Mouse (Mus musculus) megakaryocyte, adult 5-6 weeks (primary cell): Measurements from ENCODE around the gene Igsf8. TPM values are rescaled to one million over a fixed set of nuclear protein-coding genes. Genes with fewer than 3 reads are reported as not detected.

Experiments
- ATAC-seq: 2 replicates; pipeline ENCODE4 v1.8.0; 2016; ENCODE audit warnings: mild to moderate bottlenecking, inconsistent platforms; ENCODE audit not compliant: poor library complexity, severe bottlenecking
- total RNA-seq, 2 experiments: library from RNA; stranded (forward) in 1 of 2; stranded (reverse) in 1 of 2; fragments of 153-499, 151-499 nt in 1 of 2; fragments of 221-1000, 200-1000 nt in 1 of 2; gene quantifications; 2 replicates each; pipeline versions ENCODE4 v1.2.3 to v1.2.4; 2015 to 2017

The Igsf8 gene
- total RNA-seq, 2 experiments from 2014 or later = 29.6 to 34.4 TPM

DNA sequence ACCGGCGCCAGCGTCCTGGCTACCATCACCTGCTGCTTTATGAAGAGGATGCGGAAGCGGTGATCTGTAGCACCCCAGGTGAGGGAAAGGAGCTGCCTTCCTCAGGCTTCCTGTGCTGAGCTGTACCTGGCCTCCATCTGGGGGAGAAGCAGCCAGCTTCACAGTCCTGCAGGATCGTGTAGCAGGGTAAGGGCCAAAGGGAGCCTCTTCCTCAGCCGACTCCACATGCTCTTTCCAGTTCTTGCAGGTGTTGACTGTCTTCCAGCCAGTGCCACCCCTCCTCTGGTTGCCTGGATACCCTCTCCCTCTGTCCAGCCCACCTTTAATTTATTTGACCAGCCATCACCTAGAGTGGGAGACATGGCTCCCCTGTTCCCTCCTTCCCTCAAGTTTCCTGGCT is 57.9 kb downstream of the Igsf8 start:
- ATAC-seq = no peak

GRCm38 (mm10) chr1:172319921-172320411 is 58.5 kb downstream of the Igsf8 start:
- ATAC-seq = no peak

GRCm38 (mm10) chr1:172322725-172323124 is 61.3 kb downstream of the Igsf8 start:
- no peak for ATAC-seq

DNA sequence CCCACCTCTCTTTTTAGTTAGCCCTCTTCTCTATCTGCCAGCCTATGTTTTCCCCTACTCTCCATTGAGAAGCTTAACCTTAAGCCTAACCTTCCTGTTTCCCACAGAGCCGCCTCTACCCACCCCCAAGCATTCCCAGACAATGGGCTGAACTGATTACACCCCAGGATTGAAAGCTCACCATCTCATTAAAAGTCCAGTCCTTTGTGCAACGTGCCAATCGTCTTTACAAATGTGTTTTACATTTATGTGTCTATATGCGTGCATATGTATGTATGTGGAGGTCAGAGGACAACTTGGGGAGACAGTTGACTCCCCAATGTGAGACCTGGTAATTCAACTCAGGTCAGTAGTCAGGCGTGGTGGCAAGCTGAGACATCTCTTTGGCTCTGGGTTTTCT is 61.9 kb downstream of the Igsf8 start:
- ATAC-seq = no peak

DNA sequence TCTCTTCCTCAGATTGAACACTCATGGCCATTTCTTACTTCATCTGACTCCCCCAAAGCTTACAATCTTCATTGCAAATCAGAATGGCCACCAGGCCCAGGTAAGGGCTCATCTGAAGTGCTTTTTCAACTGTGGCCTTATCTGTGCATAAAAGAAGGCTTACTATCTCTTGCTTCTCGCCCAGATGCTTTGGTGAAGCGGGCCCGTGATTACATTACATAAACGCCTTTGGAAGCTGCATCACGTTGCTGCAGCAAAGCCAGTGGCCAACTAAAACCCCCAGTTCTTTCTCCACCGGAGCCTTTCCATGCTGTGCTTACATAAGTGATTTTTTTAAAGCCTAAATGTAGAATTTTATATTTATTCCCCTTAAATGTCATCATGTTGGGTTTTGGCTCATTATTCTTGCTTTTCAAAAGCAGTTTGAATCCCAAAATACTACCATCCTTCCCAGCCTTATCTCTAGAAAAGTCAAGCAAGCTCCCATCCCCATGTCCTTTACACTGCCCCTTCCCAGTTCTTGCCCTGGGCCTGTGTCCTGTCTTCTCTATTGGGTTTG is 62.4 kb downstream of the Igsf8 start:
- no peak for ATAC-seq

DNA sequence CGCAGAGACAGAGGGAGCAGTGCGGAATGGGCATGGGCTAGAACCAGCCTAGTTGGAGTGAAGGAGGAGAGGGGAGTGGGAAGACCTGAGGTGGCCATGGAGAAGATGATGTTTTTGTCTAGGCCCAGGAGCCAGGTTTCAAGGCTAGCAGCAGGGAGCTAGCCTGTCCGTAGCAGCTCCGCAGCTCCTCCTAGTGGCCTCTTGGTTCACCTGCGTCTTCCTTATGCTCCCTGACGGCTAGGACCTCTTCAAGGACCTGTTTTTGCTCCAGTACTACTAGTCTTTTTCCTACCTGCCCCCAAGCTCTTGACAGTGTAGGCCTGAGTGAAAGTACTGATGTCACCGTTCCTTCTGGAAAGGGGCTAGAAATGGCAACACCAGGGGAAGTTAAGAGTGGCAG is 63.3 kb downstream of the Igsf8 start:
- ATAC-seq = peak; percentile 85

DNA sequence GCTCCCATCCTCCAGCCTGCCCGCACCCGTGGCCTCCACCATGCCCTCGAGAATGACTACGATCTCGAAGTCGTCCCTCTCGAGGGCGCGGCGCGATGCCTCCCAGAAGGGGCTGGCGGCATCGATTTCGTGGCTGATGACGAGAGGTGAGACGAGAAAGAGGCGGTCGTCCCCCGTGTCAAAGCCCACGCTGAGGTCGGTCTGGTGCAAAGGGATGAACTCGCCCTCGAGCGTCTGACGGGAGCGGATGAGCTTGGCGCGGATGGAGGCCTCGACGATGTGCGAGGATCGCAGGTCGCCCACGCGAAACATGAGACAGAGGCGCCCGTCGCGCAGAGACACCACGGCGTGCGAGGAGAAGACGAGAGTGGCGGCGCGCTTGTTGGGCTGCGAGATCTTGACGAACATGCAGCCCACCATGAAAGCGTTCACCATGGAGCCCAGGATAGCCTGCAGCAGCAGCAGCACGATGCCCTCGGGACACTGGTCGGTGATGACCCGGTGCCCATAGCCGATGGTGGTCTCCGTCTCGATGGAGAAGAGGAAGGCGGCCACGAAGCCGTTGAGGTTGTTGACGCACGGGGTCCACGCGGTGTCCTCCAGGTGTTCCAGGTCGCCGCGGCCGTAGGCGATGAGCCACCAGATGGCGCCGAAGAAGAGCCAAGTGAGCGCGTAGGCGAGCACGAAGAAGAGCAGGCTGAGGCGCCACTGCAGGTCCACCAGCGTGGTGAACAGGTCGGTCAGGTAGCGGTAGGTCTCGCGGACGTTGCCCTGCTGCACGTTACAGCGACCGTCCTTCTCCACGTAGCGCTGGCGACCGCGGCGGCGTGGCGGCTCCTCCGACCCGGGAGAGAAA is 64.5 kb downstream of the Igsf8 start:
- peak; percentile 88 for ATAC-seq

- no peak for ATAC-seq
Measured at GRCm38 (mm10) chr1:172326684-172327083, 65.2 kb downstream of the Igsf8 start.

- ATAC-seq = no peak
Measured at GRCm38 (mm10) chr1:172327206-172328001, 66.0 kb downstream of the Igsf8 start.

- no peak for ATAC-seq
Measured at GRCm38 (mm10) chr1:172328041-172328440, 66.6 kb downstream of the Igsf8 start.

- no peak for ATAC-seq
Measured at GRCm38 (mm10) chr1:172328461-172328860, 67.0 kb downstream of the Igsf8 start.

DNA sequence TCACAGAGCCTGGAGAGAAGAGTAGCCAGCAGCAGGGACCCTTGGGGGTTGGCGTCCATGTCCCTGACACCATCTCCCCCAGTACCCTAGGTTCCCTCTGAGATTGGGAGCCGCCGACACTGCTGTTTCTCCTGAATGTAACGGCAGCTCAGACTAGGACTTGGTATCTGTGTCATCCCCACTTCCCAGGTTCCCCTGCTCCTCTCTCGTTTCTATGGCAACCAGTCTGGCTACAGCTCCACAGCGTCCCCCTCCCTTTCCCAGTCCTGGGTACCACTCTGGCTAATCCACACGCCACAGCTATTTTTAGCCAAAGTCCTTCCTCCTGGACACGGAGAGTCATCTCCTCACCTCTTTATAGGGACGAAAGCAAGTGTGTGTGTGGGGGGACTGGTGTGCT is 67.7 kb downstream of the Igsf8 start, which contains the start of gene Kcnj9:
Kcnj9 (minus strand) TSS at position 188 of the 400 bp plus-strand sequence.
- no peak for ATAC-seq

DNA sequence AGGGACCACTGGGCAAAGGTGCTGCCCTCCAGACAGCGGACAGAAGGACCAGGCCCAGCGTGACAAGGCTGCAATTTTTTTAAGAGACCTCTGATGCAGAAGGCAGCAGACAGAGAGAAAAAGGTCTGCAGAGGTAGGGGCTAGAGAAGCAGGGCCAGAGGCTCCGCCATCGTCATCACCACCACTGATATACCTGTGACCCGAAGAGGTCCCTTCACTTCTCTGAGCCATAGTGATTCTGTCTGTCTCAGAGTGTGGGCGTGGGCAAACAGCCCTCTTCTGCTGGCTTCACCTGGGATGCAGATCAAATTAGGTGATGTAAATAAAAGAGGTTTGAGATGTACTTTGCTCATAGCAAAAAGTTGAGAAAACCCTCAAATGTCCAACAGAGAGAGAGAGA is 68.2 kb downstream of the Igsf8 start:
- no peak for ATAC-seq

- ATAC-seq = peak; percentile 69
Measured at GRCm38 (mm10) chr1:172331422-172331947, 70.0 kb downstream of the Igsf8 start.

DNA sequence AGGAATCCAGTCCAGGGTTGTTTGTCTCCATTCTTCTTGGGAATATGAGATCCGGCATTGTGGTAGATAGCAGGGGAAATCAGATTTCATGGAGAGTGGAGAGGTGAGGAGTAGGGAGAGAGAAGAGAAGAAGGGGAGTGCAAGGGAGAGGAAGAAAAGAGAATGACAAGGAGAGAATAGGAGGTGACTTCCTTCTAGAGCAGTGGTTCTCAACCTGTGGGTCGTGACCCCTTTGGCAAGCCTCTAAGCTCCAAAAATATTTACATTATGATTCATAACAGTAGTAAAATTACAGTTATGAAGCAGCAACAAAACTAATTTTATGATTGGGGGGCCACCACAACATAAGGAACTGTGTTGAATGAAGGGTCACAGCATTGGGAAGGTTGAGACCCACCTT is 71.5 kb downstream of the Igsf8 start:
- no peak for ATAC-seq

GRCm38 (mm10) chr1:172333512-172333911 is 72.1 kb downstream of the Igsf8 start:
- ATAC-seq = no peak

- ATAC-seq = peak; percentile 68
Measured at GRCm38 (mm10) chr1:172335804-172336203, 74.4 kb downstream of the Igsf8 start.

DNA sequence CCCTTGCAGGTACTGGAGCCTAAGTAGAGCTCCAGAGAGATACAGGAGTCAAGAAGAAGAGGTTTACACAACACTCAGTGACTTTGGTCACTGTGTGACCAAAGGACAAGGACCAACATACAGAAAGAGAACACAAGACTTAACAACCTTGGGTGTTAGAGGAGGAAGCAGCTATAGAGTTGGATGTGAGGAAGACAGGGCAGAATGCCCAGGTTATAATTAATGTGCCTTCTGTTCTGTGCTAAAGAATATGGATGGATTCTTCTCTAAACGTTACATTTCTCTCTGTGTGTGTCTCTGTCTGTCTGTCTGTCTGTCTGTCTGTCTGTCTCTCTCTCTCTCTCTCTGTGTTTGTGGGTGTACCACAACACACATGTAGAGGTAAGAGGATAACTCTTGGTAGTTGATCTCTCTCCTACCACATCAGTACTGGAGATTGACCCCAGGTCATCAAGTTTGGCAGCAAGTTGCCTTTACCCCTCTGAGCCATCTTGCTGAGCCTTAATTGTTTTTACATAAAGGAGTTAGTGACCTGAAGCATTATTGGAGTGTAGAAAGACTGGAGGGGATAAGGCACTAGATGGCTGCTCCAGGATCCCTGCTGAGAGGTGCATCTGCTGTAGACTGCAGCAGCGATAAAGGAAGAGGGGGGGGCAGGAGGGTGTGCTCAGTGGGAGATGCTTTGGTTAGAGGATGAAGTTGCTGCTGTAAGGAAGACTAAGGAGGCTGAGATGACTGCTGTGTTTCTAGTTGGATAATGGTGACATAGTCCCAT is 76.2 kb downstream of the Igsf8 start:
- no peak for ATAC-seq

GRCm38 (mm10) chr1:172340729-172341321 is 79.4 kb downstream of the Igsf8 start, which contains the start of gene Kcnj10:
Gene Kcnj10 (plus strand): TSS chr1:172341210.
- peak; percentile 93 for ATAC-seq

DNA sequence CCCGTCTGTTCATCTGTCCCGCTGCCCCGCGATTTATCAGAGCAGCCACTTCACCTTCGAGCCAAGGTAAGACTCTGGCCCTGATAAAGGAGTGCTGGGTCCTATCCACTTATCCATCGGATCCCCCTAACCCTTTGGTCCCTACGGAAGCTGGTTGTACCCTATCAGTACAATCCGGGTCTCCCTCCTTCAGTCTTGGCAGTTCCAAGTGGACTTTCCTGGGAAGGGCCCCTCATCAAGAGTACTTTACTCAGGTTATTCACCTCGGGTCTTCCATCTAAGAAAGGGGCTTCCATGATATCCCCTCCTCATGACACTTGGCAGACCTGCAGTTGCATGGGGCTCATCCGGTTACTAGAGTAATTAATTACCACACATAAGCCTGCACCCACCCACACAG is 79.9 kb downstream of the Igsf8 start:
- no peak for ATAC-seq
